Mouse (Mus musculus) embryonic facial prominence, embryonic 14.5 days (tissue): Measurements from ENCODE around the gene Ybx2. TPM values are rescaled to one million over a fixed set of nuclear protein-coding genes. Genes with fewer than 3 reads are reported as not detected.

ENCODE experiments used
- ATAC-seq: fragments of 200-750 bp; cut with Nextera tagmentation; 2 replicates; pipeline ENCODE4 v1.8.0; 2017; ENCODE audit warnings: low read depth, moderate number of reproducible peaks, moderate TSS enrichment
- DNase-seq: peaks from one replicate; pipeline ENCODE4 v3.0.0-alpha.2; 2015; ENCODE audit warnings: low spot score
- H3K27ac ChIP-seq: fragments of 300-500 bp; sonication (generic); replicated peaks from 2 replicates; pipeline ENCODE4 v1.5.1; 2014; ENCODE audit warnings: low read depth, mild to moderate bottlenecking, low read length, moderate library complexity
- H3K27me3 ChIP-seq: fragments of 300-500 bp; sonication (generic); replicated peaks from 2 replicates; pipeline ENCODE4 v1.6.1; 2014; ENCODE audit warnings: low read length; ENCODE audit not compliant: control insufficient read depth, insufficient read depth
- H3K36me3 ChIP-seq: fragments of 300-500 bp; sonication (generic); 2 replicates; pipeline ENCODE4 v1.6.1; 2014; ENCODE audit warnings: low read length, mixed read lengths; ENCODE audit not compliant: control insufficient read depth, insufficient read depth
- H3K4me1 ChIP-seq: fragments of 300-500 bp; sonication (generic); 2 replicates; pipeline ENCODE4 v1.6.1; 2014; ENCODE audit warnings: antibody characterized with exemption, low read length; ENCODE audit not compliant: control insufficient read depth, insufficient read depth
- H3K4me2 ChIP-seq: fragments of 300-500 bp; sonication (generic); 2 replicates; pipeline ENCODE4 v1.6.1; 2014; ENCODE audit warnings: low read depth, mild to moderate bottlenecking, low read length, moderate library complexity, mixed read lengths
- H3K4me3 ChIP-seq: fragments of 300-500 bp; sonication (generic); 2 replicates; pipeline ENCODE4 v1.5.1; 2014; ENCODE audit warnings: low read depth, mild to moderate bottlenecking, low read length
- H3K9ac ChIP-seq: fragments of 300-500 bp; sonication (generic); 2 replicates; pipeline ENCODE4 v1.6.1; 2014; ENCODE audit warnings: low read depth, mild to moderate bottlenecking, low read length, moderate library complexity, mixed read lengths
- H3K9me3 ChIP-seq: fragments of 300-500 bp; sonication (generic); 2 replicates; pipeline ENCODE4 v1.6.1; 2016; ENCODE audit warnings: low read length; ENCODE audit not compliant: control insufficient read depth
- WGBS: fragments of 180-500 bp; shearing (Covaris S2); extraction: QIAGEN DNeasy Blood & Tissue Kit; methylation state at CpG from one replicate; pipeline ENCODE4 v1.1.7; 2014; 5-methylcytosine and 5-hydroxymethylcytosine counted together
- polyA plus RNA-seq: library from polyadenylated mRNA; unstranded; fragments of >200 nt; fragmentation: Nextera tagmentation; extraction: Ambion mirVana; gene quantifications from 2 replicates; pipeline ENCODE4 v1.2.1, GENCODE M21; 2014

The Ybx2 gene
- polyA plus RNA-seq, 1 experiment from 2014 or later: 4.2 TPM

- Histone ChIP-seq H3K4me3 (peak overlapping the region; percentile 45), H3K9ac (peak overlapping the region; percentile 62), H3K4me1 (peaks cover 6% of the 10 kb centered on the region; the same call in 1 of the 2 replicates), H3K27me3 (peaks cover 59% of the 10 kb centered on the region), H3K27ac (0 out of 2 replicates have a peak overlapping the region, but pooled peaks have one; percentile 8), H3K4me2 (peak overlapping the region; percentile 67), H3K9me3 (no peaks in the 10 kb centered on the region), H3K36me3 (peaks cover 32% of the 10 kb centered on the region)
- no peak for DNase-seq
- 49% methylated on average over 13 of the region's 17 CpGs for WGBS
- ATAC-seq: no peak
These were observed 31.4 kb downstream of the Ybx2 start for GRCm38 (mm10) chr11:69966860-69967517.

- no peaks in the 10 kb centered on the region for H3K9me3 ChIP-seq
- peaks cover 41% of the 10 kb centered on the region for H3K27me3 ChIP-seq
- peaks cover 6% of the 10 kb centered on the region; the same call in 1 of the 2 replicates for H3K4me1 ChIP-seq
- no peak overlapping the region for H3K4me3 ChIP-seq
- no peak for DNase-seq
- no peak for ATAC-seq
- H3K4me2 ChIP-seq: no peak overlapping the region
- H3K36me3 ChIP-seq: peaks cover 44% of the 10 kb centered on the region
- 85% methylated on average over 4 of the region's 4 CpGs for WGBS
- H3K27ac ChIP-seq: no peak overlapping the region
- H3K9ac ChIP-seq: no peak overlapping the region
These were observed 33.2 kb downstream of the Ybx2 start for GRCm38 (mm10) chr11:69968793-69969192.

- peaks cover 26% of the 10 kb centered on the region for H3K27me3 ChIP-seq
- no peak overlapping the region for H3K4me2 ChIP-seq
- ATAC-seq (no peak), DNase-seq (no peak)
- H3K36me3 ChIP-seq: peaks cover 57% of the 10 kb centered on the region
- 69% methylated on average over 6 of the region's 6 CpGs for WGBS
- H3K27ac ChIP-seq: no peak overlapping the region
- H3K4me3 ChIP-seq: no peak overlapping the region
- no peaks in the 10 kb centered on the region for H3K9me3 ChIP-seq
- peaks cover 6% of the 10 kb centered on the region; the same call in 1 of the 2 replicates for H3K4me1 ChIP-seq
- H3K9ac ChIP-seq: 0 out of 2 replicates have a peak overlapping the region, but pooled peaks have one; percentile 6
These were observed 34.6 kb downstream of the Ybx2 start for GRCm38 (mm10) chr11:69970222-69970621.

GRCm38 (mm10) chr11:69970775-69971174, 35.2 kb downstream of the Ybx2 start:
- ATAC-seq (no peak), DNase-seq (no peak)
- H3K4me1 ChIP-seq: peaks cover 6% of the 10 kb centered on the region; the same call in 1 of the 2 replicates
- H3K27ac ChIP-seq: no peak overlapping the region
- no peak overlapping the region for H3K9ac ChIP-seq
- 70% methylated on average over 3 of the region's 3 CpGs for WGBS
- no peaks in the 10 kb centered on the region for H3K9me3 ChIP-seq
- peaks cover 63% of the 10 kb centered on the region for H3K36me3 ChIP-seq
- H3K27me3 ChIP-seq: peaks cover 21% of the 10 kb centered on the region
- H3K4me2 ChIP-seq: no peak overlapping the region
- H3K4me3 ChIP-seq: no peak overlapping the region

GRCm38 (mm10) chr11:69974907-69975306, 39.3 kb downstream of the Ybx2 start:
- Histone ChIP-seq H3K4me2 (no peak overlapping the region), H3K36me3 (peaks cover 71% of the 10 kb centered on the region), H3K27me3 (no peaks in the 10 kb centered on the region), H3K27ac (no peak overlapping the region), H3K9me3 (no peaks in the 10 kb centered on the region), H3K4me3 (no peak overlapping the region), H3K9ac (no peak overlapping the region), H3K4me1 (peaks cover 4% of the 10 kb centered on the region; the same call in 1 of the 2 replicates)
- WGBS: 94% methylated on average over 2 of the region's 2 CpGs
- no peak for DNase-seq
- ATAC-seq: no peak

- WGBS: 83% methylated on average over 4 of the region's 4 CpGs
- peaks cover 4% of the 10 kb centered on the region; the same call in 1 of the 2 replicates for H3K4me1 ChIP-seq
- H3K9me3 ChIP-seq: no peaks in the 10 kb centered on the region
- no peak overlapping the region for H3K4me2 ChIP-seq
- ATAC-seq (no peak), DNase-seq (no peak)
- H3K27ac ChIP-seq: no peak overlapping the region
- no peak overlapping the region for H3K4me3 ChIP-seq
- no peak overlapping the region for H3K9ac ChIP-seq
- H3K27me3 ChIP-seq: no peaks in the 10 kb centered on the region
- H3K36me3 ChIP-seq: peaks cover 62% of the 10 kb centered on the region
These were observed 40.7 kb downstream of the Ybx2 start for GRCm38 (mm10) chr11:69976271-69976670.

- H3K9me3 ChIP-seq: no peaks in the 10 kb centered on the region
- 2% methylated on average over 16 of the region's 16 CpGs for WGBS
These were observed 44.2 kb downstream of the Ybx2 start for GRCm38 (mm10) chr11:69979827-69980195.

GRCm38 (mm10) chr11:69980196-69981140, 44.9 kb downstream of the Ybx2 start:
- H3K4me1 ChIP-seq: peaks cover 17% of the 10 kb centered on the region
- H3K4me3 ChIP-seq: peak overlapping the region; percentile 99
- no peaks in the 10 kb centered on the region for H3K27me3 ChIP-seq
- H3K9ac ChIP-seq: peak overlapping the region; percentile 98
- H3K27ac ChIP-seq: peak overlapping the region; percentile 99
- peak; percentile 95 for ATAC-seq
- 0% methylated on average over 30 of the region's 60 CpGs for WGBS
- DNase-seq: peak; percentile 99
- peaks cover 50% of the 10 kb centered on the region for H3K36me3 ChIP-seq
- no peaks in the 10 kb centered on the region for H3K9me3 ChIP-seq
- H3K4me2 ChIP-seq: peak overlapping the region; percentile 60

More at GRCm38 (mm10) chr11:69979827-69980195, 44.2 kb downstream of the Ybx2 start:
- ATAC-seq (no peak), DNase-seq (no peak)
- H3K27me3 ChIP-seq: no peaks in the 10 kb centered on the region
- peak overlapping the region; percentile 60 for H3K4me2 ChIP-seq
- H3K36me3 ChIP-seq: peaks cover 50% of the 10 kb centered on the region
- peaks cover 17% of the 10 kb centered on the region for H3K4me1 ChIP-seq
- H3K4me3 ChIP-seq: peak overlapping the region; percentile 99
- peak overlapping the region; percentile 99 for H3K27ac ChIP-seq
- H3K9ac ChIP-seq: peak overlapping the region; percentile 98
